Mouse (Mus musculus): ENCODE results near the gene Nme8.

GRCm38 (mm10) chr13:19644225-19644624 lies 53.4 kb downstream of the Nme8 start:
- TF ChIP-seq POLR2A (IDR thresholded peaks at IDR 0.05; ENCODE audit: low read depth, low read length) (no peak), CTCF (IDR thresholded peaks at IDR 0.05; ENCODE audit: extremely low read depth, insufficient read depth, insufficient read length, insufficient replicate concordance) (no peak)

All from spleen, adult 2 months (tissue).